Mouse (Mus musculus): Measurements from ENCODE around the gene Fam192a.

DNA sequence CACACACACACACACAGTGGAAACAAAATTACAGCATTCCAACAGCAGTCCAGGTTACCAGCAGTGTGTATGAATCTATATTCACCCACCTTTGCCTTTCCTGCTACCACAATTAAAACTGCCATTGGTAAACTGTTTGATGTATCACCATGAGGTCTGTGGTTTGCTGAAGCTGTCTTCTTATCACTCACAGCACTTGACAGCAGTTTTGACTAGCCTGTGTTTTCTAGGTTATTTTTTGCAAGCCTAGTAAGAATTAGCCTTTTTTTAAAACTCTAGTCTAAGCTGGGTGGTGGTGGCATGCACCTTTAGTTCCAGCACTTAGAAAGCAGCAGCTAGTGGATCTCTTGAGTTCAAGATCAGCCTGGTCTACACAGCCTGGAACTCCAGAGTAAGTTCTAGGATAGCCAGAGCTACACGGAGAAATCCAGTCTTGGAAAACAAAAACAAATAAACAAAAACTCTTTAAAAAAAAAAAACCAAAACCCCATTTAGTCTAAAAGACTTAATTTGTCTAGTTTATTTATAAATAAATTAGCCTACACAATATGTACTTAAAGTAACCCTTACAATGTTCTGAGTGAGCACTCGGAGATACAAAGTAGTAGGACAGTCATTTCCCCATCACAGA is 31.9 kb upstream of the Fam192a start:
- TF ChIP-seq CTCF (IDR thresholded peaks at IDR 0.05; ENCODE audit: extremely low read depth, insufficient read depth, insufficient read length, insufficient replicate concordance) (no peak), POLR2A (IDR thresholded peaks at IDR 0.05; ENCODE audit: low read depth, low read length) (no peak)
